Mouse (Mus musculus): Measurements from ENCODE around the gene Auts2. TPM values are rescaled to one million over a fixed set of nuclear protein-coding genes. Genes with fewer than 3 reads are reported as not detected.

Gene Auts2
- polyA plus RNA-seq, 1 experiment = 8.7 TPM

DNA sequence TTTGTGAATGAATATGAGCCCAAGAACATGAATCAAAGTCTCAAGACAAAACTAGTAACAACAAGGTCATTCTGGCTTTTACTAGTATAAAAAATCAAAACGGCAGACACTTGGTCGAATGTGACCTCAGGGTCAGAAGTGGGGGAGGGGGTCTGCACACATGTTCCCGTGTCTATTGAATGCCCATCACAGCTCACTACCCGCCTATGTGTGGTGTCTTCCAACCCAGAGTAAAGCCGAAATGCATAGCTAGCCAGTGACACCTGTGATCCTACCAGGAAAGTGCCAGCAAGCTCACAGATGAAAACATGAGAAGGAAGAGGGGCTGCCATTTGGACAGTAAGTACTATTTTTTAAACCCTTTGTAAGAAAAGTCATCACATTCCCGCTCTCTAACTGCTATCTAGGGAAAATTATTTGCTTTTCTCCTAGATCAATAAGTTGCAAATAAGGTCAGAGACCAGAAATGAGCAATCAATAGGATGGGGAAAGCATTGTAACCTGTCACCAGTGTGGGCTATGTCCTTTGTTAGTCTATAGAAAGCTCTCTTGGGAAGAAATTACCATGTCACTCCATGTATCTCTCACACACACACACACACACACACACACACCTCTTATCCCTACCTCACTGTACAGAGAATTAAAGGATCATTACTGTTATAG, 94.6 kb downstream of the Auts2 start:
- DNase-seq (ENCODE audit: low read depth) = no peak

DNA sequence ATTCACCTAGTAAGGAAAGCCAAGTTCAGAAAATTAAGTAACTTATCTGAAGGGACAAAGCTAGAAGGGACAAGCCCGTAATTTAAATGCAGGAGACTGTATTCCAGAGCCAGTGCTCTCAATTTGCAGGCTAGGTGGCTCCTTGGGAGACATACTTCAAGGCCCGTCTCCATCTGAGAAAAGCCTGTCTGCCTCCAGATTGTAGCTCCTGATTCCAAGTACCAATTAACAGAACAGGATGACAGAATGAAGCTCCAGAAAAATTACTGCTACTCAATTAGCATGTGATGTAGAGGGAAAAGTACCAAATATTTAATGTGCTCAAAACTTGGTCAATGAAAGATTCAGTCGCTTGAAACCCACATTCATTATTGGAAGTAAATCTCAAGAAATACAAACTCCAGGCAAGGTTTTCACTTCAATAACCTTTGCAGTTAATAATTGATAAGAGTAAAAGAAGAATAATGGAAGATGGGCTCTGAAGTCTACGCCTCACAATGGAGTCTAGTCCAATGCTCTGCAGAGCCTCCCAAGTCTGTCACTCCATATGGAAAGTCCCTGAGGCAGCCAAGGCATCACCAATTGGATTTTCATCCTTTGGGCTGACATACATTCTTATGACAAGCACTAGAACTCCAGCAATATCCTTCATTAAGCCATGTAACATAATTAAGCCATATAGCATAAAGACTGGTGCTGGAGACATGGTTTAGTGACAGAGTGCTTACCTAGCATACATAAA, 97.8 kb downstream of the Auts2 start:
- DNase-seq (ENCODE audit: low read depth) = no peak

DNA sequence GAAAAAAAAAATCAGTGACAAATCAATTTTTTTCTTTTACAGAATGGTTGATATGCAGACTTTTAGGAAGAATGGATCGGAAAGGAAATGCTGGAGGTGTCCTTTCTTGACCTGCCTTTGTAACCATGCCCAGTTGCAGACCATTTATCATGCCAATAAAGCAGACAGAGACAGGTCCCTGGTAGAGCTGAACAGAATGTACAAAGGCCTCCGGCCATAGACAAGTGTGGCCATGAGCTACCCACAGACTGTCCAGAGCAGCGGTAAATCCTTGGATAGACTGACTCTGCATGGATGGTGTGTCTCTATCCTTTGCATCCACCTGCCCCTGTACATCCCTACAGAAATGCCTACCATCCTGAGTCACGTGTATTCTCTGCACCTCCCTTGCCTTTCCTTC, 100.2 kb downstream of the Auts2 start:
- no peak for DNase-seq (ENCODE audit: low read depth)

DNA sequence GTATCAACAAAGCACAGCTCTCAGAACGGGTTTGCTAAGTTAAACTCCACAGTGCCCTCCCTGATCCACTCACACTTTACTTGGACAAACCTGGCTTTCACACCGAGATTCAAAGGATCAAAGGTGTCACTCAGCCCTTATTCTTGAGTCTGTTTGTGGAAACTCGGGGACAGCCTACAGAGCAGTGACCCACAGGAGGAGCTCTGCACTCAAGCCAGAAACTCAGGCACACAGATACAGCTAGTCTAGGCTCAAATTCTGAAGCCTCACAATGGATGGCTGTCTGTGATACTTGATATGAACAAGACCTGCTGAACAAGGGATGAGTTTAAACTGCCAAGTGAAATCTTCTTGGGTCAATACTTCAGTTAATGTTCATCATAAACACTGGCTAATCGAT, 104.7 kb downstream of the Auts2 start:
- DNase-seq (ENCODE audit: low read depth) = no peak

DNA sequence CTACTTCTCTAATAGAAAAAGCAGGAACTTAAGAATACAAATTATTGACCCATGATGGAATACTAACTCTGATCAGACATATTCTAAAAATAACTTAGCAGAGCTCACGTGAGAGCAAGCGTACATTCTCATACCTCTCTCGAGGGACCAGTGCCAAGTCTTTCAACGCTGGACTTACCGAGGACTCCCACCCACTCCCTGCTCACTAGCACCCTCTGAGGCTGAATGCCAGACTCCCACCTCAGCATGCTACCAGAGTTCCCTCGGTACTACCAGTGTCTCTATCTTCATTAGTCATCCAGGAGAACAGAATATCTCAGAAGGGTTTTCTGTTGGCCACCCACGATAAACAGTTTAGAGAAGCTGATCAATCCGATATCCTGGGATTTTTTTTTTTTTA, 105.2 kb downstream of the Auts2 start:
- no peak for DNase-seq (ENCODE audit: low read depth)

DNA sequence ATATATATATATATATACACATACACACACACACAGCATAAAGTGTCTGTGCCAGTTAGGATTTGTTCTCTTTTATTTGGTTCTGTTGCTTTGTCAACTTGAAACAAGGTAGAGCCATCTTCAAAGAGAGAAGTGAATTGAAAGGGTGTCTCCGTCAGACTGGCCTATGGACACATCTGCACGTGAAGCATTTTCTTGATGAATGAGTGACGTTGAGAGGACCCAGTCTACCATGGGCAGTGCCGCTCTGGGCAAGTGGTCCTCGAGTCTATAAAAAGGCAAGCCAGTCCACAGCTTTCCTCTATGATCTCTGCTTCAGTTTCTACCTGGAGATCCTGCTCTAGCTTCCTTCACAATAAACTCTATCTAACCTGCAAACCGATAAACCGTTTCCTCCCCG, 105.7 kb downstream of the Auts2 start:
- DNase-seq (ENCODE audit: low read depth) = no peak

DNA sequence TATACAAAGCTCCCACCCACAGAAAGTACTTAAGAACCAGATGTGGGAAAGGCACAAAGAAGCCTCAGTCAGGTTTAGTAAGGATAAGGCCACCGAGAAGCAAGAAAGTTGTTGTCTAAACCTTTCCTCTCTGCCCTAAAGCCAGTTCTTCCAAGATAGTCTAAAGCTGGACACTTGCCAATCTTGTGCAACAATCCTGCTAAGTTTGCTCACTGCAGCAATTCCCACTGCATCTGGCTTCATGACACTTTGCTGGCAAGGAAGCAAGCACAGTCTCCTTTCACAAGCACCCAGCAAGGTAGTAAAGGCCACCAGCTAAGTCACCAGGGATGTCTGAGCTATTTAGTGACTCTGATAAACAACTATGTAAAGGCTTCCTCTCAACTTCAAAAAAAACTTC, 106.2 kb downstream of the Auts2 start:
- peak; percentile 100 for DNase-seq (ENCODE audit: low read depth)

DNA sequence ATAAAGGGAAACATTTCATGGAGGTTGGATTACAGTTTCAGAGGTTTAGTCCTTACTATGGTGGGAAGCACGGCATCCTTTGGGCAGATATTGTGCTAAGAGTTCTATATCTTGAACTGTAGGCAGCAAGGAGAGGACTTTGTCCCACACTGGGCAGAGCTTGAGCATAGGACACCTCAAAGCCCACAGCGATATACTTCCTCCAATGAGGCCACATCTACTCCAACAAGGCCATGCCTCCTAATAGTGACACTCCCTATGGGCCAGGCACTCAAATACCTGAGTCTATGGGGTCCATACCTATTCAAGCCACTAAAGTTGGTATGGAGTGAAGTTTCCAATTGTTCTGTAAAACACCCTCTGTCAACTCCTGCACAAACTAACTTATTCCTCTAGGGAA, 106.7 kb downstream of the Auts2 start:
- no peak for DNase-seq (ENCODE audit: low read depth)

DNA sequence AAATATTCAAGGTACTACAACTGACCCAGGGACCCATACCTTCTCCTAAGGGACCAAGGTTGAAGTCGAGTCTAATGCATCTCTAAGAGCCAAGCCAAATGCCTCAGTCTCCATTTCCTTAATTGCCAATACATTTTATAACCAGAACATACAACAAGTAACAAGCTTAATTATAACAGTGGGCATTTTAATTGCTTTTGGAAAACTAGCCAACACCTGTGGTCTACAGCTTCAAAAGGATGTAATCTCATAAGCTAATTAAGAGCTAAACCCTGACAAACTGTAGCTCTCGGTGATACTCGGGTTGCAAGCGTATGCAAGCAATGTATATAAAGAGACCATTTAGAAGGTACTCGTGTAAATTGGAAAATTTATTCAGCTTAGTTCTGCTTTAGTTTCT, 107.7 kb downstream of the Auts2 start:
- DNase-seq (ENCODE audit: low read depth) = no peak

DNA sequence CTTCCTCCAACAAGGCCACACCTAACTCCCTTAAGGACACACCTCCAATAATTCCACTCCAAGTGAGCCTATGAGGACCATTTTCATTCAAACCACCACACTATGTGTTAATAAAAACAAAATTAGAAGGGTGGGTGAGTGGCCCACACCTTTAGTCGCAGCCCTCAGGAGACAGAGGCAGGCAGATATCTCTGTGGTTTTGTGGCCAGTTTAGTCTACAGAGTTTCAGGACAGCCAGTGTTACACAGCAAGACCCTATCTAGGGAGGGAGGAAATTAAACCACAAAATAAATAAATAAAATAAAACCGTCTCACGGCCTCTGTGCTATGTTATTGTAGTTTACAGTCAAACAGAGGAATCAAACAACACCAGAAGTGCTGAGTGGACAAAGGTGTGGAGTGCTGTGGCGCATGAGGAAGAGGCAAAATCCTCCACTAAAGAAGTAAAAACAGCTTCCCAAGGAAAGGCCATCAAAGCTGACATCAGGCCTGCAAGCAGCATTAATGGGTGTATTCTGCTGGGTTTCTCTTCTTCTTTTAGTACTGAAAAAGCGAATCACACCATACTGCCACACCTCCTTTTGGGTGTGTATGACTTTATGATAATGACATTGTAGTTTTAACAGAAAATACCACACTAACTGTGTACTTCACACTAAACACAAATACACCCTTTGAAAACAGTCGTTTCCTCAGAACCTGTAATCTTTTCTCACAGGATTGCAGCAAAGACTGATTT, 109.6 kb downstream of the Auts2 start:
- no peak for DNase-seq (ENCODE audit: low read depth)

DNA sequence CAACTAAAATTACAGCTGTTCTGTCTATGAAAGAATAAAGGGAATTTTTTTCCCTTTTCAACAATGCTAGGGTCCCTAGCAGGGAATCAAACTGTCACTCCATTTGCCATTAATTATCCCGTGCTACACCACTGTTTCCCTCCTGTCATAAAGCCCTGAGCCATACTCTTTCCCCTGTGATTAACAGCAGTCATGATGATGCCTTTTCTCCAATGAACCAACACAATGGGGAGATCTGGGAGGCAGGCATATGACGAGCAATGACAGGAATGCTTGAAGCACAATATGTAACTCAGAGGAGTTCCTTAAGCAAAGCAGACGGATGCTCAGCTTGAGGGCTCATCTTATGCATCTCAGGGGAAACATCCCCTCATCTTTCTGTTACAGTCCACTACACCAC, 113.8 kb downstream of the Auts2 start:
- no peak for DNase-seq (ENCODE audit: low read depth)

DNA sequence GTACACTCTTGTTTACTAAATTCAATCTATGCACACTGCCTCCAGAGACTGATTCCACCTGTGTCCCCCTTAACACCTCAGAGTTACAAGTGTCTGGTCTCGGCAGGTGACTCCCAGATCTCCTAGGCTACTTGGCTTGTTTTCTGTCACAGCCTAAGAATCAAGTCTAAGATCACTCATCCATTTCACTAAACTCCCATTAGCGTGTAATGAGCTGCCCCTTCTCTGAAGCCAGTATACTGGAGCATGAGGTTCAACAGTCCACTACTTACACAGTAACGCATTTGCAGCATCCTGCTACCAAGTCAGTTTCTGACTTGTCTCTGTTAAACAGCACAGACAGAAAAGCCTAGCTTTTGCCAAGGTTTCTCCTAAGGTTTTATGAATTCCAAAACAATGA, 116.8 kb downstream of the Auts2 start:
- no peak for DNase-seq (ENCODE audit: low read depth)

DNA sequence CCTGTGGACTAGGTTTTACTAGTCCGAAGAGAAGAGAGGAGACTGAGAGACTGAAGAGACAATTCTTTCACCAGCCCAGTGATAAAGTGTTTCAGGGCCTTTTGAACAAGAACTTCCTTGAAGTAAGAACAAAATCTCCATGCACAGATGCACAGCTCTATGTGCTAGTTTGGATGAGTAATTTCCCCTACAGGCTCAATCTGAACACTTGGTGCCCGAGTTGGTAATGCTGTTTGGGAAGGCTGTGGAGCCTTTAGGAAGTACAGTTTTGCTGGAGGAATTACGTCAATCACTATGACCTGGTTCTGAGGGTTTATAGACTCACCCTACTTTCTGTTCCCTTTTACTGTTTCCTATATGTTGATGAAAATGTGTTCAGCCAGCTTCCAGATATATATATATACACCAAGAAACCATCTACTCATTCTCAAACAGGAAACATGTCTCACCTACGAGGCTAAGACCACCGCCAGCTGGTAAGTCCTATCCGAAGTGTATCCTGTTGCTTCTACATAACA, 117.3 kb downstream of the Auts2 start:
- DNase-seq (ENCODE audit: low read depth) = no peak

DNA sequence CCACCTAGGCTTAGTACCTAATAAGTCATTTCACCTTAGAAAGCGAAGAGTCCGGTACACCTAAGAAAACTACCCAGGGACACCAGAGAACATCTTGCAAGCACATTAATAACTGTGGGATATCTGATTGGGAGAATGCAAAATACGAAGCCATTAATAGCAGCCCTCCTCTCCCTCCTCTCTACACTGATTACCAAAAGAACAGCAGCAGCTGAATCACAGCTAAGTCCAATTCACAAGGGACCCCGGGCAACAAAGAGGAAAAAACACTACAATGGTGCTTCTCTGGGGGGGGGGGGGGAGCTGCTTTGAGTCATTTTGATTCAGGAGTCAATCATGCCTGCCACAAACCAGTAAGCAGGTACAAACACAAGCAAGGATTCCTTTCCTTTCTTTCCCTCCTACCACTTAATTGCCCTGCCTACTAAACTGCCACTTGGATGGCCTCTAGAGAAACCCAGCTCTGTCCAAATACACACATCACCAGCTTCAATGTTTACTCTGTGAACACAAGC, 132.7 kb downstream of the Auts2 start:
- no peak for DNase-seq (ENCODE audit: low read depth)

DNA sequence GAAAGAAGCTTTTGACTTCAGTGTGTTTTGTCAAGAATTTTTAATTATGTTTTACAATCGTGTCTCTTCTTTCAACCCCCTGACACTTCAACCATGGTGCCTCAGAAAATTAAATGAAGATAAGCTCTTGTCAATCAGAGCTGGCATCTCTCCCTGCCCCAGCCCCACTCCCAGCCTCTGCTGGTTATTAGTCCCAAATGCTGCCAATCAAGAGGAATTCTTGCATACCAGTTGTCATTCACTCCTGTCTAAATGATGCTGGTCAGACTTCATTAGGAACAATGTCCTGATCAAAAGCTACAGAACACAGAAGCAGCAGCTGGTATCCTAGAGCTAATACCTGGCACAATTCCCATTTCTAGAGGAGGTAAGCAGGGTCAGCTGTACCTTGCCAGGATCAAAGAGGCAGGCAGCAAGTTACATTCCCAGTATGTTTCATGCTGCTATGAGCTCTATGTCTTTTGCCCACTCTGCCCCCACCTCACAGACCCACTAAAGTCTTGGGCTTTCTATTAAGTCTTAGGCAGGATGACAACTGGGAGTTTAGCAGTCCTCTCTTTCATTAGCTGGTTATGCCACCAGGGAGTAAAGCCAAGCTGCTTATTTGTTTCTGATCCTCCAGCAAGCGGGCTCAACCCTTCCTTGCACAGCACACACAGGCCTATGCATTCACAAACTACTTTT, 134.1 kb downstream of the Auts2 start:
- DNase-seq (ENCODE audit: low read depth) = no peak

DNA sequence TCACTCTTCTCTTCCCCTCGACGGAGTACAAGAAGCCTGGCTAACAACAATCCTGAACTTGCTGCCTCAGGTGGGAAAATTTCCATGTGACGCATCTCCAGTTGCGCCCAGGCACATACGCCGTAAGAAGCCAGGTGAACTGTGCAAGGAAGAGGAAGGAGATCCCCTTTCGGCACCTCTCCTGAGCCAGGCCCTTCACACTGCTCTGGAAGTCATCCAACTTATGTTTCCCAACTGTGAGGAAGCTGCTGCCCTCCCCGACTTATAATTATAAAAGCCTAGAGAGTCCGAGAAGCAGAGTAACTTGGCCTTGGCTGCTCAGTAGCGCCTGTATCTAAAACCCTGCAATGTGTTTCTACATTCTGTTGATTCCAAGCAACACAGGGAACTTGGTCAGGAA, 142.6 kb downstream of the Auts2 start:
- no peak for DNase-seq (ENCODE audit: low read depth)

DNA sequence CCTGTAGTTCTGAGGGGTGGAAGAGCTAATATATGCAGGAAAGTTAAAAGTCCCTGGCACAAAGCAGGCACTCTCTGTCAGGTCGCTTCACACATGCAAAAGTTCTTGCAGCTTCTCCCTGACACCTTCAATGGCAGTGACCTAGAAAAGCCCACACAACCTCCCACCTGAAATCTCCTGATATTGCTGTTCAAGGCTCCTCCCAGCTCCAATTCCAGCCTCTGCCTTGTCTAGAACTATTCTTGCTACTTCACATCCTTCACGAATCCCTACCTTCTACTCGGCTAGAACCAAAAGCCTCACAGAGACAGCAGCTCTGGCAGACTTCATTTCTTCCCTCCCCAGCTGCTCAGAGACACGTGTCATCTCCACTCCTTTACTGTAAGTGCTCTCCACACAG, 143.7 kb downstream of the Auts2 start:
- no peak for DNase-seq (ENCODE audit: low read depth)

DNA sequence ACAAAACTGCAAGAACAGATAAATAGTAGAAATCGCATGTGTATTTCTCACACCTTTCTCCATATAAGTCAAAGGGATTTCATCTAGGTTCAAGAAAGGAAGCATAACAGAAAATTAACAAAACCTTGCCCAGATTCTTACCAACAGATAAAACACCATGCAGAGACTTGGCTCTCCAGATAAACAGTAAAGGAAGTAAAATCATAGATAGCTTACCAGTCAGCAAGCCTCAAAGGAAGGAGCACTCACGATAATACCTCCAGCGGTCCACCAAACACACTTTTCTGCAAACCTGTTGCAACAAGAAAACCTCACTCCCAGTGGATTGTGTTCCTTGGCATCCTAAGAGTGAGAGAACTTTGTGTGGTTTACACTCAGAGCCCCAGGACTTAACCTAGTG, 147.2 kb downstream of the Auts2 start:
- no peak for DNase-seq (ENCODE audit: low read depth)

DNA sequence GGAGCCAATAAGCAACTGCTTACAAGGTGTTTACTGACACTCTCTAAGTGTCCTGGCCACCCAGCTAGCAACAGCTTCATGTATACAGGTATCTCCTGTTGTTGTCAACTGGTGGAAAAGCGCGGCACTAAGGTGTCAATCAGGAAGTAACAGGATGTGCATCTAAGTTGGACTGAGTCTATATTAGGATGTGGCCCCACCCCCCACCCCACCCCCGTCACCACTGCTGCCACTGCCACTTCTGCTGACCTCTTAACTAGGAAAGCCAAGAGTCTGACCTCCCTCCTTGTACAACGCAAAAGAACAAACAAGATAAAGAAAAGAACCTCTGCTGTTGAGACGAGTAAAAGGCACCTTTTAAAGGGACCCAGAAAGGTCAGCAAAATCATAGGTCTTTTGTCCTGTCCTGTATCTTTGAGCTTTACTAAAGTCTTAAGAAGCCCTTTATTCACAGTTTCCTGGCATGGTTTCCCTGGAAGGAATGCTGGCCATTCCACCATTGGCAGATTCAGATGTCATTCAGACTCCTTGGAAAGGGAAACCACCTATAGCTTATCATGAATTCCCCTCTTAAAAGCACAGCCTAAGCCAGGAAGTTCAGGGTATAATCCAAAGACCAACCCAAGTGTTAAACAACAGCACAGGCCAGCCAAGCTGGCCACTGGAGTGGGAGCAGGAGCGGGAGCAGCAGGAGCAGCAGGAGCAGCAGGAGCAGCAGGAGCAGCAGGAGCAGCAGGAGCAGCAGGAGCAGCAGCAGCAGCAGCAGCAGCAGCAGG, 148.2 kb downstream of the Auts2 start:
- DNase-seq (ENCODE audit: low read depth) = no peak

DNA sequence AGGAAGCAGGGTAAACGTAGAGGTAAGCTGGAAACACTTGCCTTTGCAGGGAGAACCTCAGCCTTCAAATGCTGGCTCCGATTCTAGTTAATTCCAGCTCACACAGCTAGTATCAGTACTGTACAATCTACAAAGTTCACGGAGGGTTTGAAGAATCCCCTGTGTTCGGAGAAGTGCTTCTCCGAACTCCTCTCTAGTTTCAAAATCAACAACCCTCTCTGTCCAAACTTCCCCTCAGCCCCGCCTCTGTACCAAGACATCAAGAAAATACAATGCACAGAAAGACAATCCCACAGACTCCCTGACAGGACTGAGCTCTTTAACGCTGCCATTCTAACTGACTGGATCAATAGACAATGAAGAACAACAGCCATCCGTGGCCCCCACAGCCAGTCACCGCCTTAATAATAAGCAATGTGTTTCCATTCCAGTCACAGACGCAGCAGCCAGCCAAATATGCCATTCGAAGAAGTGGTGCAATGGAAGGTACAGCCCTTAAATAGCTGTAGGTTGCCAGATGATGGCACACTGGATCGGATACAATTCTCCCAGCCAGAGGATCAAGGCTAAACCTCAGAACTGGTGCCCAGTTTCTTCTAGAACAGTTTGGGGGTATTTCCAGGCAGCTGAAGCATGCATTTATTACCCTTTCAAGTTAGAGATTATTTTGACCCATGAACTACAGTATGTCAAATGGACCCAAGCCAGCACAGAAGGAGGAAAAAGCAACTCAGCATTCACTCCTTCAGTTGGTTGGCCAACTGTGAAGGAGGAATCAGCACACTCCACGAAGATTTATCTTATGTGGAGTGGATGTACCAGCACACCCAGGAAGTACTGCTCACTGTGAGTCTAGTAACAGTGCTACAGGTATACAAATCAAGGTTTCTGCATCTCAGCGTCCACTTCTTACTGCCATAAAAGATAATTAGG, 151.0 kb downstream of the Auts2 start:
- no peak for DNase-seq (ENCODE audit: low read depth)
